Mouse (Mus musculus): Measurements from ENCODE around the gene Akt3.

The Akt3 gene

GRCm38 (mm10) chr1:177188708-177189107 lies 69.3 kb downstream of the Akt3 start:
- peak in 1 of 2 experiments; percentile 24 for DNase-seq (ENCODE audit: low spot score in 2 of 2)

DNA sequence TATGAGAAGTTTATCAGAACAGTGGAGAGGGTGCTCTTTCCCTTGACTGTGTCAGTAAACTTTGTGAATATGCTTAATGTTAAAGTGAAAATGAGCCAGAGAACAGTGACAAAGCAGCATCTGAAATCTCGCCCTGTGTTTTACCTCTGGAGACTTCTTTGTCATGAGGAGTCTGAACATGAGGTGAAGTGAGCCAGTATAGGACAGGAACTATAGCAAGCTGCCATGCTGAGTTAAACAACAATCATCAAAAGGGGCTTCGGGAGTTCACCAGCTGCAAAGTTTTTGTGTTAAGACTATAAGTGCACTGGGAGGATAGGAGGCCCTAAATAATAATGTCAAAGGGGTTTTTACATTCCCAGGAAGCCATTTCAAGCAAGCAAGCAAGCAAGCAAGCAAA lies 71.3 kb downstream of the Akt3 start:
- no peak for DNase-seq (ENCODE audit: low spot score in 2 of 2)

GRCm38 (mm10) chr1:177179635-177180034 lies 78.4 kb downstream of the Akt3 start:
- DNase-seq (ENCODE audit: low spot score in 2 of 2): no peak

GRCm38 (mm10) chr1:177175436-177175835 lies 82.6 kb downstream of the Akt3 start:
- peak in 1 of 2 experiments; percentile 26 for DNase-seq (ENCODE audit: low spot score in 2 of 2)

- DNase-seq (ENCODE audit: low spot score in 2 of 2): no peak
These were observed 86.7 kb downstream of the Akt3 start for GRCm38 (mm10) chr1:177171300-177171699.

GRCm38 (mm10) chr1:177165789-177166188 lies 92.2 kb downstream of the Akt3 start:
- DNase-seq (ENCODE audit: low spot score in 2 of 2): no peak

DNA sequence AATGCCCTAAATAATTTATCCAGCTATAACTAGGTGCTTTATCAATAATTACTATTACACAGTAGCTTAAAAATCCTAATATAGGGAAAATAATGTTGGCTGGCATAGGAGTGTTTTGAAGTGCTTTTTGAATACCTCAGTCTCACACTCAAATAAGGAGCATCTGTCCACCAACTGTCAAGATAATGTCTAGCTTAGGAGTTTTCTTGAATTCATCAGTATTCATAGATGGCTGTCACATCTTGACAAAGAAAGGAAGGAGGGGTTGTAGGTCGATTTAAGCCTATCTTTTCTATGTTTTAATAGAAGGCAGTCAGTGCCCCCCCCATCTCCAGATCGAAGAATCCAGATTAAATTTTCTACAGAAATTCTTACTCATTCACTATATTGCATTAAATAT lies 92.7 kb downstream of the Akt3 start:
- no peak for DNase-seq (ENCODE audit: low spot score in 2 of 2)

DNA sequence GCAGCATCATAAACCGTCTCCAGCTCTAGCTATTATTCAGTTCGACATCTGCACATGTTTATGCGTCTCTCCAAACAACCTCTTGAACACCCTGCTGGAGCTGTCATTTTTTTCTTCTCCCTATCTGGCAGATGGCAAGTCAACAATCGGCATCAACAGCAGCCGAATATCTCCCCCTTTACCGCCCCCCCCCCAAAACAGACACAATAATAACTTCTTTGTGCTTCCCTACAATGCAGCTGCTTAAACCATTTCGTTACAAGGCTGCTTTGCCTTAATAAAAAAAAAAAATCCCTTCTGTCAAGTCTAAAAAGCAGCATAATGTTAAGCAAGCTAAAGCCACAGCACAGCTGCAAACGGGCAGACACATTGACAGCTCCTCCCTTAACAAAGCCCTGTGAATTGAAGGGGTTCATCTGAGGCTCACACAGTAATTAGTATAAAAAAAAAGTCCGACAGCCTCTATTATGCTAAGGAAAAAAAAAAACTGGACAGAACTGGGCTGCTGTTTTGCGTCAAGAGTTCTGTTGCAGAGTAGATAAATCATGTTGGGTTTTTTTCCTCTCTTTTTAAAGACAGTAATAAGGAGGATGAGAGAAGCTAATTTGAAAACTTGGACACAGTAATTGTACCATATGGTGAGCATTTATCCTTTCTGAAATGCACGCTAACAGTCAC lies 107.5 kb downstream of the Akt3 start:
- DNase-seq (ENCODE audit: low spot score in 2 of 2): no peak

DNA sequence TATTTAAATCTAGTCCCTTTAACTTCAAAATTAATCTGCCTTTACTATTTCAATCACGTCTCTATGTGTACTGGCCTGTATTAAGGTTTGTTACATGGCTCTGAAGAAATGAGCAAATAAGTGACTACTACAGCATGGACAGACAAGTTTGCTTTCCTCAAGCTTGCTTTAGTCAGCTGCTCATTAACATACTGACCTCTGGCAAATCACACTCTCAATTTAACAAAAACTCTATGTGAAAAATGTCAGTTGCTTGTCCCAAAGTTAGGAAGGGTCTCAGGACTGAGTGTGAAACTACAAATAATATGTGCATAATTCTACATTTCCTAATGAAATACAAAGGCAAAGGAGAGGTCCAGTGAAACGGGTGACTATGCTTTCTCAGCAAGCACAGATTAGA lies 109.3 kb downstream of the Akt3 start:
- DNase-seq (ENCODE audit: low spot score in 2 of 2): no peak

DNA sequence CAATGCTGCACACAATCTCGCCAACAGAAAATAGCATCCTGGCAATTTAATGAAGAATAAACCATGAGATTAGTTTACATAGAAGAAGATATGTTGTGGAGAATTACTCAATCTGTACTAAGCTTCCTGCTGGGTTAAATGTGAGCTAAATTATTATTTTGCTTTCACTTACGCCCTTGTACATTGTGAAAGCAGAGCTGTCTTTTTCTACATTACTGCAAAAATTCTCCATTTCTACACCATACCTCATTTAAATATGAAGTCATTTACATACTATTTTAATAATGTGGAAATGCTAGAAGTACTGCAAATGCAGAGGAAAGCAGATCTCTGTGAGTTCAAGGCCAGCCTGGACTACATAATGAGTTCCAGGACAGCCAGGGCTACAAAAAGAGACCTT lies 116.5 kb downstream of the Akt3 start:
- DNase-seq (ENCODE audit: low spot score in 2 of 2): no peak

- no peak for DNase-seq (ENCODE audit: low spot score in 2 of 2)
These were observed 118.4 kb downstream of the Akt3 start for GRCm38 (mm10) chr1:177139652-177140051.

DNA sequence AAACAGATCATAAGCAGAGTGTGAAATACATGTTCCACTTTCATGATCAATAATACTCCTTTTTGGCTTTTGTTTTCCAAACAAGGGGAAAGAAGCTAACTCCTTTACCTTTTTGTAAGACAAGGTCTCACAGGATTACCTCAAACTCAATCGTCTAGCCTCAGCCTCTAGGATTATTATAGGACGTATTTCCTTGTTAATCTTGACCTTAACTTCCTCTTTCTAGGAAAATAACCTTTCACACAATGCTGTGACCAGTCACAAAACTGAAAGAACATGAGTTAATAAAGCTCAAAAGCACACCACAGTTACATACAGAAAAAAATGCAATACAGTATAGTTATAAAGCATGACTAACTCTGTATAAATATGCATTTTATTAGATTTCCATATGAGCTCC lies 126.5 kb downstream of the Akt3 start:
- DNase-seq (ENCODE audit: low spot score in 2 of 2): no peak

- no peak for DNase-seq (ENCODE audit: low spot score in 2 of 2)
These were observed 131.3 kb downstream of the Akt3 start for GRCm38 (mm10) chr1:177126674-177127073.

GRCm38 (mm10) chr1:177110665-177111271 lies 147.2 kb downstream of the Akt3 start:
- no peak for DNase-seq (ENCODE audit: low spot score in 2 of 2)

GRCm38 (mm10) chr1:177090465-177090864 lies 167.5 kb downstream of the Akt3 start:
- no peak for DNase-seq (ENCODE audit: low spot score in 2 of 2)

GRCm38 (mm10) chr1:177089515-177089914 lies 168.5 kb downstream of the Akt3 start:
- DNase-seq (ENCODE audit: low spot score in 2 of 2): no peak

GRCm38 (mm10) chr1:177089048-177089447 lies 169.0 kb downstream of the Akt3 start:
- DNase-seq (ENCODE audit: low spot score in 2 of 2): no peak

DNA sequence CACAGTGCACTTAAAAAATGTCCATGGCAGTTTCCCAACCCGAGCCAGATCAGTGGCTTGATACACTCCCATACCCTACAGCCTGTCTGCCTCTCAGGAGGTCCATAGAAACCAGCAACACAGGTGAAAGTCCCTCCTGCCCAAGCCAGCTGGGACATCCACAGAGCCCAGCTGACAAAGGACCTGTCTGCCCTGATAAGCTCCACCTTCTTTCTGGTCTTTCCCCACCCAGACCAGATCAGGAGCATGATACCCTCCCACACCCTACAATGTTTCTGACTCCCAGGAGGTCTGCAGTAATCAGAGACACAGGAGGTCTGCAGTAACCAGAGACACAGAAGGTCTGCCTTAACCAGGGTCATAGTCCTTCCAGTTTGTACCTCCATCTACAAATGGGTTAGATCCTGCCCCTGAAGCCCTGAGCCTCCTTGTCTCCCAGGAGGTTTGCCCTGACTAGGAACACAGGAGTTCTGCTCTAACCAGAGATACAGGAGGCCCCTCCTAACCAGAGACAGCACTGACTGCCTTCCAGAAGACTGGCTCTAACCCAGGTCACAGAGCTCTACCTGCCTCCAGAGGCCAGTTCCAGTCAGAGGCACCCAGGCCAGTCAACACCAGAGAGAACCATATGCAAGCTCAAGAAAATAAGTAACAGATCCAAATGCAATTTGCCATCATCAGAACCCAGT lies 175.9 kb downstream of the Akt3 start:
- no peak for DNase-seq (ENCODE audit: low spot score in 2 of 2)

DNA sequence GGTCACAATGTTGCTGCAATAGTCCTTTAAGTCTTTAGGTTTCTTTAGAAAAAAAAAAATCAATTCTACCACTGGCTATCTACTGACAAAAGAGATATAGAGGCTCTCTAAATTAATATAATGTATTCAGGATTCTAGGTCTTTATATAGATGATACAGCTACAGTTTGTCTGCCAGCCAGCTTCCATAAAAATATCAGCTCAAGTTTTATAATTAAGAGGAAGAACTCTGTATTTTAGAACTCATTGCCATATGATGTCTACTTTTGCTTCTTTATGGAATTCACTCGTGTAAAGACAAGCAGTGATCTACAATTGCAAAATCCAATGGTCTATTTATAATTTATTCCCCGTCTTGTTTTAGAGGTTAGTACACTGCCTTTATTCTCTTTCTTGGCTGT lies 188.8 kb downstream of the Akt3 start:
- no peak for DNase-seq (ENCODE audit: low spot score in 2 of 2)

GRCm38 (mm10) chr1:177067123-177067646 lies 190.8 kb downstream of the Akt3 start:
- no peak for DNase-seq (ENCODE audit: low spot score in 2 of 2)

DNA sequence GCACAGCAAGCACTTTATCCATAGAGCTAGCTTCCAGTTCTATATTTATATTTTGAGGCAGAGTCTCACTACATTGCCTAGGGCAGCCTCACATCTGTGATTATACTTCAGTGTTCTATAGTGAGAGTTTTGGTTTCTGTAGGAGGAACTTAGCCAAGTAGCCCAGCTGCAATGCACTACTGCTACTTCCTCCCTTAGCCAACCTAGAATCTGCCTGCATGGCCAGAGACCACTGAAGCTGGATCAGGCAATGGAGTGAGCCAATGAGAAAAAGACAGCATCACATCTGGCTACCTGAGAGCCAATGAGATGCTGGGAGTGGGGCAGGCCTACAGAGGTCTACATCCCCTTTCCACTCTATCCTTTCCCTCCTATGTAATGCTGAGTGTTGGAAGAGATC lies 192.3 kb downstream of the Akt3 start:
- no peak for DNase-seq (ENCODE audit: low spot score in 2 of 2)

DNA sequence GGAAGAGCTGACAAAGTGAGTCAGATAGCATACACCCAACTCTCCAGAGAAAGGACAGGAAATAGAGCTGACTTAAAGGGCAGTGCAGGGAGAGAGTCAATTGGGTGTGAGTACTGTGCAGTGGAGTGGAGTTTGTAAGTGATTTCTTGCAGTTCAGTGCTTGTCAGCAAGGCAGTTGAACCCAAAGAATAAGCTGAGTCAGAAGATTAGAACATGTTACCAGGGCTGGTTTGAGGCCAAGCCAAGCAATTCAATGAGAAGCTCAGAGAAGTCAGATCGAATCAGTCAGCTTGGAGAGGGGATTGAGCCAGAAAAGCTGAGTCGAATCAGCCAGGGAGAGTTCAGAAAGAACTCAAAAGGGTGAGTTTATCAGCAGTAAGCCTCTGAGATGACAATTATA lies 196.2 kb downstream of the Akt3 start:
- DNase-seq (ENCODE audit: low spot score in 2 of 2): no peak

DNA sequence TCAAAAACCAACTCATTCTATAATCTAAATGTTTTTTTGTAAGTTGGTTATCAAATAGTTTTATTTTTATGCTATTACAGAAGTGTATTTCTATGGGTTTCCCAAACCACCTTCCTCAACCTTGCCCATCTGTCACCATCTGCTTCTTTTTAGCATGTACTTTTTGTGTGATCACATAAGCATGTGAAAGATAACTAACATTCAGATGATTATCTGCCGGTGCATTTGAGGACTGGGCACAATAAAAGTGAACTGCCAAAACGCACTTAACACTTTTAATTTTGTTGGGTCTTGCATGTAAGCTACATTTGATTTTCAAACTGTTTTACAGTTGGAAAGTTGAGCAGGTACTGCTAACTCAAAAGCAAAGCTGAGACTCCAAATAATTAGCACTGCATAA lies 203.1 kb downstream of the Akt3 start:
- DNase-seq (ENCODE audit: low spot score in 2 of 2): no peak

All from cerebellum, postnatal 4 days (tissue).